Mouse (Mus musculus) liver, adult (tissue): ENCODE data around the gene Tmem189.

Source experiments
- GATA4 ChIP-seq: IDR thresholded peaks from 2 replicates; pipeline ENCODE4 v1.6.1; 2014; ENCODE audit warnings: mild to moderate bottlenecking, low read length; ENCODE audit not compliant: insufficient replicate concordance

Tmem189 gene

DNA sequence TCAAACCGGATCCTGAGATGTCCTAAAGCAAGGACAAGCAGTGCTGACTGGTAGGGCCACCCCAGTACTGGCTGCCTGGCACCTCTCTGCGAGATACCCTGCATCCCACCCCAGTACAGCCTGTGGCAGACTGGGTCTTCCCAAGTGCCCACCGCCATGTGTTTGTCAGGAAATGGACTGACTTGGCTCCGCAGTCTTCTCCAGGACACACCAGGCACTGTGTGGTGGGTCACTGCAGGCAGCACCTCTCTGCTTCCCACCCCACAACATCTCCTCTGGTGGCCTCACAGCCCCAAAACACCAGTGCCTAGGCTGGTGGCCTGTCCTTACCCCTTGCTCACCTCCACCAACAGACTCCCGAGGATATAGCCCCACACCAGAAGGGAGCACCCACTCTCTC lies 59.2 kb downstream of the Tmem189 start:
- no peak for TF ChIP-seq GATA4

DNA sequence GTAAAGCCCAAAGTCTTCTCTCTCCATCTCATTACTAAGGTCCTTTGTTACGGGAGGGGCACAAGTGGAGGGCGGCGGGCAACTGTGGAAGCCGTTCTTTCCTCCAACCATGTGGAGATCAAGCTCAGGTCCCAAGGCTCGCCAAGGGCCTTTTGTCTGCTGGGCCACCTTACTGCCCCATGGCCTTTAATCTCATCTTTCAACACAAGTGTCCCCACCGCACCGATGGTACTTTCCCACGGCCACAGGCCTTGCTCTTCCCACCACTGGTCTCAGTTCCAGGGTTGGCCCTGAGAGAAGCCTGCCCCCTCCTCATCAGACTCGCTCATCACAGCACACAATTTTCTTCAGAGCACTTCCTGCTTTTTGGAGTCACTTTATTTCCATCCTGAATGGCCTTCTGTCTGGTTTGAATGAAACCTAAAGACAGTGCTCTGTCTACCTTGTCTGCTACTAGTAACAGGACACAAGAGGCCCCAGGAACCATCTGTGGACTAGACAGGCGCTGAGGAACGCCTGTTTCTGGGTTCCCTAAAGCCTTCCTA lies 59.9 kb downstream of the Tmem189 start:
- TF ChIP-seq GATA4, result no peak

DNA sequence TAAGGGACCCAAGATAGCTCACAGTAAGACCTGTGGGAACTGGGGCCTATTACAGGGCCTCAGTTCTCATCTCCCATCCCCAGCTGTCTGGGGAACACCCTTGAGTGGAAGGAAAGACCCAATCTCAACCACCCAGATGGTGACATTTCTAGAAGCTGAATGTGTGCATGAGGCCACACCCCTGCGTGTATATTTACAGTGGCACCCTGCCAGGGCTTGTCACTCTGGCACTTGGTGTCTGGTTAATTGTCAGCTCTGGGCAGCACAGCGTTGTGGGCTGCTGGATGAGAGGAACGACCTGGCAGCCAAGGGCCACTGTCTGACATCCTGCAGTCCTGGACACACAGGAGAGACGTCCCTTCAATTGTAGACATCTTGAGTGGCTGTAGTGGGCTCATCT lies 60.8 kb downstream of the Tmem189 start:
- no peak for TF ChIP-seq GATA4

- TF ChIP-seq GATA4, result no peak
These were observed 62.6 kb downstream of the Tmem189 start for GRCm38 (mm10) chr2:167627019-167627418.

GRCm38 (mm10) chr2:167625670-167626069 lies 64.0 kb downstream of the Tmem189 start:
- TF ChIP-seq GATA4, result no peak

DNA sequence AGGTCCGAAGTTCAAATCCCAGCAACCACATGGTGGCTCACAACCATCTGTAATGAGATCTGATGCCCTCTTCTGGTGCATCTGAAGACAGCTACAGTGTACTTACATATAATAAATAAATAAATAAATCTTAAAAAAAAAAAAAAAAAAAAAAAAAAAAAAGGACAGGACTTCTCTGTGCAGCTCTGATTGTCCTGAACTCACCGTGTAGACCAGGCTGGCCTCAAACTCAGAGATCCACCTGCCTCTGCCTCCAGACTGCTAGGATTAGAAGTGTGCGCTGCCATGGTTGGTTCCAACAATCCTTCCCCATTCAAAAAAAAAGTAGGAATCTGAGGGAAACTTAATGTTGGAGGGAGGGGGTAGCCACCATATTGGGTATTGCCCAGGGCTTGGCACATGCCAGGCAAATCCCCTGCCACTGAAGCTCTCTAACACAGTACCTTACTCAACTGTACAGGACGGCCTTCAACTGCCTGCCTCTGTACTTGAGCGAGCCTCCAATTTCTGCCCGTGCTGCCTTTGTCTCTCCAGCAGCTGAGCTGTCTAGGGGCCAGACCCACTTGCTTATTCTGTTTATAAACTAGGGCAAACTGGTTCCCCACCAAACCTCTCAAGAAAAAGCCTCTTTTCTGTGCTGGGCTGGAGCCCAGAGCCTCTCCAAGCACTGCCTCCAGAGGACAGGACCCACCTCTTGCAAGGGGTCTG lies 65.1 kb downstream of the Tmem189 start:
- no peak for TF ChIP-seq GATA4

DNA sequence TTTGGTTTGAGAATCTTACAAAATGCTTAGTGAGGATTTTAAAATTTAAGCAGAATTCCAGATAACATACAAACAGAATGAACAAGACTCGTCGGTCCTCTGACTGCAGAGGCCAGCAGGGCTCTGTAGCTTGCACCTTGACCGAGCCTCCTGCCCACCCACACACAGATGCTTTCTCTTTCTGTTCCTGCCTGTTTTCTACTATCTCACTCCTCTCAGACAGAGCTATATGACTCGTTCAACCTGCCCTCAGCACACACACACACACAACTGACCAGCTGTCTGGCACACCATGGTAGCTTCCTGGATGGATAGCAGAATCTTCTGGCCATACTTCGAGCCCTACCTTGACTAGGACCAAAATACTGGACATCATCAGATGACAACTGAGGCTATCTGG lies 66.7 kb downstream of the Tmem189 start:
- no peak for TF ChIP-seq GATA4

DNA sequence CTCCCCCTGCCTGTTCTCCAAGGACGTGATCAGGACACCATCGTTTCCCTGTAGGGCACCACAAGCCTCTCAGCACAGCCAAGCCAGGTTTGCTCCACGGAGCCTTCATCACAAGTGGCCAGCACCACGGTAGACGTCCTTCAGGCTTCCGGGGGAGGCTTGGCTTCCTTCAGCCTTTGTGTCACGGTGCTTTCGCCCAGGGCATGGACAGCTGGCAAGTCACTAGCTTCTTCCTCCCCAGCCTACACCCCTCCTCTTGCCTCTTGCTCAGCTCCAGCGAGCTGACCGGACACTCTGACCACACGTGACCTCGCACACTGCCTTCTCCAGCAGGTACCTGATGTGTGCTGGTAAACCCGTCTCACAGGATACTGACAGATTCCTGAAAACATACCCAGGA lies 67.3 kb downstream of the Tmem189 start:
- no peak for TF ChIP-seq GATA4

DNA sequence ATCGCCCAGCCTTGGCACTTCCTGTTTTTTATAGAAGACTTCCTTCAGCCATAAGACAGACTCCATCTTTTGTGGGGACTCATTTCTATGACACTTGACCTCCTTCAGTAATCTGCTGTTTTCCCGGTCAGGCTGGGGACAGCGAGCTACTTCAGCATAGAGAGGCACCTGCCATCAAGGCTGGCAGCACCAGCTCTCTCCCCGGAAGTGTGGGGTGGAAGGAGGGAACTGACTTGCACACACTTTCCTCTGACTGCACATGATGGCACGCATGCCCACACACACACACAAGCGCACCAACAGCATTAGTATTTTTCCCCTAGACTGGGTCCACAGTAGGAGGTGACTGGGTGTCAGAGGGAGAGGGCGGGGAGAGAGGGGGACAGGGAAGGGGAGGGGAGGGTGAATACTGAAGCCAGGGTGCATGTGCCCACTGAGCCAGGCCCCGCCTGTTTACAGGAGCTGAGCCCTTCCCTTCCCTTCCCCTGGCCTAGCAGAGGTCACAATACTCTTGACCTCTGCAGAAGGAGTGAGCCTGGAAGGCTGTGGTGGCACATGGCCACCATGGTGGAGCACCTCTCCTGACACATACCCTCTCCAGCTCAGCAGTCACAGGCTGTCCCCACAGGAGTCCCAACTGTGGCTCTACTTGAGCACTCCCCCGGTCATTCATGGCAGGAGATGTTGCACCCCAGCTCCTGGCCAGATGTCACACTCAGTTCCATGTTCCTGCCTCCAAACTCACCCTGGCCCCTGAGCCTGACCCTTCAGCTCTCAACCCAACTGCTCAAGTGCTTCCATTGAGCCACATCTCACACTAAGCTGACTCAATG lies 68.2 kb downstream of the Tmem189 start:
- no peak for TF ChIP-seq GATA4

GRCm38 (mm10) chr2:167617472-167617871 lies 72.2 kb downstream of the Tmem189 start:
- TF ChIP-seq GATA4, result no peak

DNA sequence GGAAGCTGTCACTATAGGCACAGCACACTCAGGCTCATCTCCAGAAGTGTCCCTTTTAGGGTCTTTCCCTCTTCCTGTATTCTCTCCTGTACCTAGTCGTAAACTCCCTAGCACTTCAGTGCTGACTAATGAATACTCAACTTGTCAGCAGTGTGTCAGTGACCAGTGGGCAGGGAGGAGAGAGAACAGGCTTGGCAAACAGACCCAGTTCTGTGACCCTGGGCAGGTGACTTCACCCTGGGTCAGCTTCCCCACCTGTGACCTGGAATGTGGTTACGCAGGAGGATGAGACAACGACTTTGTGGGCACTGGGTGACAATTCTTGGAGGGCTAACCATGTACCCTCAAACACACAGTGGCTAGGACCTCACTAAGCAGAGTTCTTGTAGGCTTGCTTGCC lies 72.6 kb downstream of the Tmem189 start:
- TF ChIP-seq GATA4, result no peak

DNA sequence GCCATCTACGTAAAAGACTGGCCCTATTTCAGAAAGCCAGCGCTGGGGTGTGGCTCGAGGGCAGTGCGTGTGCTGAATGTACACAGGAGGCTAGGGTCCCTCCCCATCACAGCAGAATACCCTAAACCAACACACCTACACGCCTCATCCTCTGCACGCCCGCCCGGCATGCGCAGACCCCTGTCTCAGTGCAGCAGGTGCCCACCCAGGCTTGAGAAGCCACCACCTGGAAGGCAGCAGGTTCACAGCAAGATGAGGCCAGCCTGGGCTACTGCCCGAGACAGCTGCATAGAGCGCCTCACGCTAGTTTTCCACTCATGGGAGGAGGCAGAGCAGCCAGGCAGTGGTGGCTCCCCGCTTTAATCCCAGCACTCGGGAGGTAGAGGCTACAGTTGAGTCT lies 77.5 kb downstream of the Tmem189 start:
- TF ChIP-seq GATA4, result no peak

DNA sequence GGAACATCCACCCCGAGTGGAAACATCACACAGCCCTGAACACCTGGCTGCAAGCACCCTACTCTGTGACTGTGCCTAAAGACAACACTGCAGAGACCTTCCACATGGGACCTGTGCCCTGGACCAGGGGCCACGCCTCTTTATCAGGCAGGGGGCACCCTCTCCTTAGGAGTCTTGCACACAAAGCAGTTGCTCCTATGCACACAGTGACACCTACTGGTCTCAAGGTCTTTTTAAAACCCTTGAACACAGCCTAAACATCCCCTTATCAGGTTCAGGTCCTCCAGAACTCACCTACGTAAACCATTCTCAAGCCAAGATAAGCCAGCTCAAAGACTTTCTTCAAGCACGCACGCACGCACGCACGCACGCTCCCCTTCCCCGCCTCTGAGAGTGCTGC lies 78.3 kb downstream of the Tmem189 start:
- no peak for TF ChIP-seq GATA4

DNA sequence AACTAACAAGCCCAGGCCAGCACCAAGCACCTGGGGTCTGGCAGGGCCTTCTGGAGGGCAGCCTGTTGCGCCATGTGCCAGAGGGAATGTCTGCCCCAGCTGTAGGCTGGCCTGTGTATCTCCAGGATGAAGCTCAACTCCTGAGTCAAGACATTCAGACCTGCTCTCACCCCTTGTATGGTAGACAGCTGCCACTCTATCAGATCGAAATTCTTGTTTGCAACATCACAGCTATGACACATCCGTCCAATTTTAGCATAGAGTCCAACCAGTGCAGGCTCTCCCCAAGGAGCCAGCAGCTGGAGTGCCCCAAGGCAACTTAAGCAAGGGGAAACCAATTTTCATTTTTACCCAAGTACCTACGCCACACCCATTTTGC lies 82.9 kb downstream of the Tmem189 start:
- no peak for TF ChIP-seq GATA4

DNA sequence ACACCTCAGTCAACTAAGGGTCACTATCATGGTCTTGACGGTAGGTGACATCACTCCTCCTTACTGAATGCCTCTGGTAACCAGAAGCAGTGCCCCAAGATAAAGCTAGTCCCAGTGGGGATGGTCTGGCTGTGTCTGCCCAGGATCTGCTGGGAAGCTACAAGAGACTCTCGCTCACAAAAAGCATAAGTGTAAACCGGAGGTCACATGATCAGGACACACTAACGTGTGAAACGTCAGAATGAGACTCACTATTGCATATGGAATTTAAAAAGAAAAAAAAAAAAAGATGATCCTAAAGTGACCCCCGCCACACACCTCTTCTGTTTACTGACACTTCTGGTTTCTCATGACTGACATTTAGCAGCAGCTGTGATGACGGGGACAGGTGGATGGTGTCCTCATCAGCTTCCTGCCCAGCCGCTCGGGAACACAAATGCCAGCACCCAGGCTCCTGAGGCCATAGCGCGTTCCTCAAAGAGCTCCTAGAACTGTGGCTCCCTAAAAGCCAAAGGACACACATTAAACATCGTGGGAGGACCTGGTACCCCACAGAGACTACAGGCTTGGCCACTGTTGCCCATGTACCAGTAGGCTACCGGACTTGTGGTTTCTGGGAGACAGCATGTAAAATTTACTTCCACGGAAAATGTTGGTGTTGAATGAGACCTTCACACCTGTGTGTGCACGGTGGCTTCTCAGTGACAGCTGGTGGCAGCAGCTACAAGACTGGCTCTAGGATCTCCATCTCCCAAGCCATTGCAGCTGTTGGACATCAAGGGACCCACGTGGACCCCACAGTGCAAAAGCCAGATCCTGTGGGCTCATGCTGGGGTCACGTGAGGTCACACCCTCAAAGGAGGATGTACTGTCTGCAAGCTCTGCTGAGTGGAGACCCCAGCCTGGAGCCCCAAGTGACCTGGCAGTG lies 83.5 kb downstream of the Tmem189 start:
- TF ChIP-seq GATA4, result no peak

- TF ChIP-seq GATA4, result no peak
These were observed 84.3 kb downstream of the Tmem189 start for GRCm38 (mm10) chr2:167605178-167605794.
